Mouse (Mus musculus) gastrocnemius, postnatal 4 days (tissue): ENCODE data around the gene Gne. TPM values are rescaled to one million over a fixed set of nuclear protein-coding genes. Genes with fewer than 3 reads are reported as not detected.
A peak's percentile ranks its signal among the peaks of the same experiment; 100 is the strongest.

Source experiments
- DNase-seq, 2 experiments: peaks; one replicate each; pipeline ENCODE4 v3.0.0; 2021 to 2022; ENCODE audit warnings: low spot score in 2 of 2, mixed read lengths in 2 of 2
- total RNA-seq, 2 experiments: library from RNA; stranded (reverse); gene quantifications; 2 replicates each; pipeline ENCODE4 v1.2.3; 2021

Gne gene
- total RNA-seq, 2 experiments from 2014 or later = 23.6 to 31.2 TPM

DNA sequence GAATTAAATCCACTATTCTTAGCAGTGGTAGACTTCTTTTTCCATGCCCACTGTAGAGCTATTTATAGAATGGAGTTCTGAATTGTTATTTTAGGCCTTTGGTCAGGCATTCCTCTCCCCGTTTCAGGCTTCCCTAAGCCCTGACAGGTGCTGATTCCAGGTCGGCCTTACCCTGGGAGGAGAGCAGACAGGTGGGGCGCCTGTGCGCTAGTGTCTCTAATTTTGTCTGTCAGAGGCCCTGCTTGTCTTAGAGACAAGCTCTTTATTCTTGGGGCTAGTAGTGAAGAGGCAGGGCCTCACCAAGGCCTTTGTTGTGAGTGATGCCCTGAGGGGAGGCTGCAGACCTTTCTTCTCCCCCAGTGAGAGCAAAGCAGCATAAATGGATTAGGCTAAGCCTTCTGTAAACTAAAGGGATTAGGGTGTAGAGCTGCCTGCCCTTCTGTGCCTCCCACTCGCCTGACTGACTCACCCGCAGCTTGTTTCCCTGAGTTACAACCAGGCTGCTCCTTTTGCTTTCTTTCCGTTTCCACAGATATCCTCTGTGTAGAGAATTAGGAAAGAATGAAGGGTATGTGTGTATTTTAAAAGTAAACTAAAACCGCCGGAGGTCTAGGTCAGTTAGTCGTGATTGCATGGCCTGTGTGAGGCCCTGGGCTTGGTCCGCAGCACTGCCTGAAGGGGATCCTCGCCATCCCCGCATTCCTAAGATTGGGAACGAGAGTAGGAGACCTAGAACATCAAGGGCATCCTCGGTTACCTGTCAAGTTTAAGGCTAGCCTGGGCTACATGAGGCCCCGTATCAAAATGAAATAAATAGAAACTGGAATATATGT lies 55.5 kb downstream of the Gne start:
- no peak for DNase-seq

DNA sequence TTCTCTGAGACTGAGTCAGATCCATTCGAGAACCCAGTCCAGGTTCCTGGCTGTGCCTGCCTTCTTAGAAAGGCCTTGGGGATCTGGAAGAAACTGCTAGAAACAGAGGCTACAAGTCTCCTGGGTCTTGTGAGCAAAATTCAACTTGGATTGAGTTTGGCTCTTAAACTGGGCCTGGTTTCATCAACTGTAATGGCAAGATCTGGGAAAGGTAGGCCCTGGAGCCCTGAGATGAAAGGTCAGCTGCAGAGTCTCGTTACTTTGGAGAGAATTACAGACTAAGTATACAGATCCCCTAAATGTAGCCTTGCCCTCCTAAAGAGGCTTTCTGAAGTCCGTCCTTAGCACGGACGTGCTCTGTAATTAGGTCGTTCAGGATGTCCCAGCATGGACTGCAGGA lies 58.4 kb downstream of the Gne start:
- DNase-seq = no peak

DNA sequence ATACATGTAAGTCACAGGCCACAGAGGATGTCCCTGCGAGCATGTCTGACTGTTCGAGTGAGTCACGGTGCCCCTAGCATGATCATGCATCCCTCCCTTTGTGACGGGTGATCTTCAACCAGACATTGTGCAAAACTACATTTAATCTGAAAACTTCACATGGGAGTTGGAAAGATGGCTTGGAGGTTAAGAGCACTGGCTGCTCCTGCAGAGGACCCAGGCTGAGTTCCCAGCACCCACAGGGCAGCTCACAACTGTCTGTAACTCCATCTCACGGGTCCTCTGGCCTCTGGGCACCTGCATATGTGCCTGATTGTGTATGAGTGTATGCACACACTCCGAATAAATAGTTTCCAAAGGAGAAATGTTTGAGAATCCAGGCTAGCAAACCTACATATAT lies 59.7 kb downstream of the Gne start:
- no peak for DNase-seq

DNA sequence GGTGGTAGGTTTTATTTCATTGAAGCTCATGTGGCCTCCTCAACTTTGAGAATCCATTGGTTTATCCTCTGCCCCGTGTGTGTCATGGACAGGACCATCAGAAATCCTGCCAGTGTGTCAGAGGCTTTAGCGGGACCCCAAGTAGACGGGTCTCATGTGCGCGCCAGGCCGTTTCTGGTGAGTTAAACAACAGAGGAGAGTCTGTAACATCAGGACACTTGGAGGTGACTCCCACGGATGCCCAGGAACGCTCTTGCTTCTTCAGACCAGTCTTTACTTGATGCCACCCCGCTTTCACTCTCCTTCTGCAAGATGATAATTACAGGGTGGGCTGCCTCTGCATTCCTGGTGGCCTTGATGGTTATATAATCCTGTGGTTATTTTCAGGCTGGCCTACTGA lies 60.3 kb downstream of the Gne start:
- no peak for DNase-seq

DNA sequence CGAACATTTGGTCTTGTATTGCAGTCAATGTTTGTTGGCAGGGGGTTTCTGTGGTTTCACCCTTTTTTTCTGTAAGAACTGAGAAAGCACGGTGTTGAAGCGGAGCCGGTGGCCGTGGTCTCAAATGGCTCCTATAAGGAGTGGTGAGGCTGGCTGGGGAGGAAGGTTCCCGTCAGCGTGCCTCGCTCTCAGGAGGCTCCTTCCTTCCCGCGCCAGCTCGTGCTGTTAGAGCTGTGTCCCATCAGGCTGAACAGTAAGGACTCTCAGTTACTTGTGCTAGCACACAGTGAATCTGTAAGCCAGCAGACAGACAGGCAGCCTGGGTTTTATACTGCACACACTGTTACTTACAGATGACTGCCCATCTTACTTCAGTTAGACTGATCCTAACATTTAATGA lies 61.2 kb downstream of the Gne start:
- DNase-seq = no peak

DNA sequence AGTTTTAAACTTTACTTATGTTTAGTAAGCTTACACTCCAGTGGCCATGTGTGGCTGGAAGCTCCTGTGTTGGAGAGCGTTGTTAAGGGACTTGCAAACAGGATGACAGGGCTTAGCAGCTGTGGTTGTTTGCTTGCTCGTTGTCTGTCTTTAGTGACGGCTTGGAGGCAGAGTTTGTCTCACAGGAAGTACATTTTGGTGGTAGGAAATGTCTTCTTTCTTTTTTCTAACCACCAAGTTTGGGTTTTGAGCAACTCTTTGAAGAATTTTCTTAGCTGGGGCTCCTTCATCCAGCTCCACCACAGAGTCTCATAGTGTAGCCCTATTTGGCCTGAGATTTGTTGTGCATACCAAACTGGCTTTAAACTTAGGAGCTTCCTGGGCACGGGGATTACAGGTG lies 61.7 kb downstream of the Gne start:
- DNase-seq = no peak

DNA sequence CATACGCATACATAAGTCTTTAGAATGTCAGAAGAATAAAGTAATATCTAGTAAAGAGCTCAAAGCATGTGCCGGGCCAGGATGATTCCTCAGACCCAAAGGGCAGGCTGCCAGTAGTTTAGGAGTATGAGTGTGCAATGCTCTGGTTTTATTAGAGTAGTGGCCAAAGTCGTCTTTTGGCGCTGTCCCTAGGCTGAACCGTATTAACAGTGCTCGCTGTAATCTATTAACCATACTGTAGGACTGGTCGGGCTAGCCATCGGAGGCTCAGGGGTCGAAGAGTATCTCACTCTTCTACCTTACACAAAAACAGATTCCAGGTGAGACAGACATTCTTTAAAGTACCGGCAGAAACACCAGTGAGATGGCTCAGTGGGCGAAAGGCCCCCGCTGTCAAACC lies 67.2 kb downstream of the Gne start:
- no peak for DNase-seq

DNA sequence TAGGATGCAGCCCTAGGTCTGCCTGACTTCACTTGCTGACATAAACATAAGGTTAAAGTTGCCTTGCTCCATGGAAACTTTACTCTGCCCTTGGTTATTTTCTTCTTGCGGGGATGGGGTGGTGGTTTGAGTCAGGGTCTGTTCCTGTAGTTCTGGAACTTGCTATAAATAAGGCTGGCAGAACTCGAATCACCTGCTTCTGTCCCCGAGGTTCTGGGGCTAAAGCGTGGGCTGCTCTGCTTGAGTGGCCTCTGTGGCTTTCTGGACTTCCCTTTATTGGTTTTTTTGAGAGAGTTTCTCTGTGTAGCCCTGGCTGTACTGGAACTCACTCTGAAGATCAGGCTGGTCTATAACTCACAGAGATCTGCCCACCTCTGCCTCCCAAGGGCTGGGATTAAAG lies 67.9 kb downstream of the Gne start:
- DNase-seq = no peak

DNA sequence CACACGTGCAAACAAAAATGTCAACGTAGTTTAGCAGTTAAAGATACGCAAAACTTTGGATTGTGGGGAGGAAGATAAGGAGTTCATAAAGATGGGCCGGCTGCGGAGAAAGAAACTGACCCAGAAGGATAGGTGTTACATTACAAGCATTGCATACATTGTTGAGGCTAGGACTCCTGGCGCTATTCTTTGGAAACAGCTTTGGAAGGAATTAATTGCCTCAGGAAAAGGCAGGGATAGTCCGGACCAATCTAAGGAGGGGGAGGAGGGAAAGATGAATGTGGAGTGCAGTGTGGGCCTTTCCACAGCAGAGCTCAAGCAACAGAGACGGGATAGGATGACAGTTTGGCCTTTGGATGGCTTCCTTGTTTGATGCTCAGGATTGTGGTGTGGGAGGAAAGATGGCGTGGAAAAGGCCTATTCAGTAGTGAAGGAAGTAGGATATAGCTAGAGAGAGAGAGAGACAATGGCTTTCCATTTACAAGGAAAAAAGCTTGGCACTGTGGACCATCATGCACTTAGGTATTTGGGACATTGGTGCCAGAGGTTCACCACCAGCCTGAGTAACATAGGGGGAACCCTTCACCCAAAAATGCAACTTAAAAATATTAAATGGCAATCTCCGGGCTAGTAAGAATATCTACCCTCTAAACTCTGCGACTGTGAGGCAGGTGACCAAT lies 70.4 kb downstream of the Gne start:
- no peak for DNase-seq

DNA sequence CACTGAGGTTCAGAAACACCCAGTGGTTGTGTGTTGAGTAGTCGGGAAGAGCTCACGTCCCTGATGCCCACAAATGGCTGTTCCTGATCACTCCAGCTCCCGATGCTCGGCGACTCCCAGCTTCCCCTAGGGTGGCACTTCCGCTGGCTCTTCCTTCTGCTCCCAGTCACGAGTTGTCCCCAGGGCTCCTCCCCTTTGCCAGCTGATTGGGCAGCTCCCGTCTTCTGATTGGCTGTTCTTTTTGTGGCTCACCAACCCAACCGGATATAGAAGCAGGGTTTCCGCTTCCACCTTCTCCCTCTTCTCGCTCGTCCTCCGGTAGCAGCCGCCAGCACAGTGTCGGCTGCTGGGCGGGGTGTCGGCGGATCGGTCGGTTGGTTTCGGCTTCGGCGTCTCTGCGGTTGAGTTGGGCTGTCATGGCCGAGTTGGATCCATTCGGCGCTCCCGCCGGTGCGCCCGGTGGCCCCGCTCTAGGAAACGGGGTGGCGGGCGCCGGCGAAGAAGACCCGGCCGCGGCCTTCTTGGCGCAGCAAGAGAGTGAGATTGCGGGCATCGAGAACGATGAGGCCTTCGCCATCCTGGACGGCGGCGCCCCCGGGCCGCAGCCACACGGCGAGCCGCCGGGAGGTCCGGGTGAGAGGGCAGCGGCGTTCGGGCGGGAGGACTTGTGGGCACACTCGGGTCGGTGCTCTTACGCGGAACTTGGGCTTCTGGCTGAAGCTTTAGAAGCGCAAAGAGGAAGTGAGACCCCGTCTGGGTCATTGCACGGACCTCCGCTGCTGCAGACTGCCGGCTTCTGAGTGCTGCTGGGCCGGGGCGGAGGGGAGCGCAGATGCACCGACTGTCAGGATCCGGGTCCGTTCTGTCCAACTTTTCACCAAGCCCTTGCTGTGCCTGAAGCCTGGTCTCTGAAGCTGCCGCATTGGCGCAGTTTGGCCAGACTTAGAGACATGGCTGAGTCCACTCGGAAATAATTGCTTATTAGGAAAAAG lies 71.3 kb downstream of the Gne start:
- peak; percentile 72 to 89 for DNase-seq

DNA sequence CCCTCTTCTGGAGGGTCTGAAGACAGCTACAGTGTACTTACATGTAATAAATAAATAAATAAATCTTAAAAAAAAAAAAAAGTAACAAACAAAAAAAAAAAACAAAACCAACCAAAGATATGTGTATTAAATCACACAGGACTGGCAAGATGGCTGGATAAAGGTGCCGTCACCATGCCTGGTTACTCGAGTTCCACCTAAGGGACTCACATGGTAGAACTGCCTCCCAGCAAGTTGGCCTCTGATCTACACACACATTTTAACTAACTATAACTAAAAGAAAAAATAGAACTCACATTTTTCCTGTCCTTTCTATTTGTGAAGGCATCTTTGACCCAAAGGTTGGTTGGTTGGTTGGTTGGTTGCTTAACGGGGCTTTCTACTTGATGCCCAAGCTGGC lies 72.2 kb downstream of the Gne start:
- DNase-seq = no peak

DNA sequence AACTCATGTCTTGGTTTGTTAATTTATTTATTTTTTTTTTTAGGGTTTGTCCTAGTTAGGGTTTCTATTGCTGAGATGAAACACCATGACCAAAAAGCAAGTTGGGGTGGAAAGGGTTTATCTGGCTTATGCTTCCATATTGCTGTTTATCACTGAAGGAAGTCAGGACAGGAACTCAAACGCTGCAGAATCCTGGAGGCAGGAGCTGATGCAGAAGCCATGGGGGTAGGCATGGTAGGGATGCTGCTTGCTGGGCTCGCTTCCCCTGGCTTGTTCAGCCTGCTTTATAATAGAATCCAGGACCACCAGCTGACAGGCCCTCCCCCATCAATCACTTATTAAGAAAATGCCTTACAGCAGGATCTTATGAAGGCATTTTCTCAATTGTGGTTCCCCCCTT lies 73.1 kb downstream of the Gne start:
- DNase-seq = no peak

DNA sequence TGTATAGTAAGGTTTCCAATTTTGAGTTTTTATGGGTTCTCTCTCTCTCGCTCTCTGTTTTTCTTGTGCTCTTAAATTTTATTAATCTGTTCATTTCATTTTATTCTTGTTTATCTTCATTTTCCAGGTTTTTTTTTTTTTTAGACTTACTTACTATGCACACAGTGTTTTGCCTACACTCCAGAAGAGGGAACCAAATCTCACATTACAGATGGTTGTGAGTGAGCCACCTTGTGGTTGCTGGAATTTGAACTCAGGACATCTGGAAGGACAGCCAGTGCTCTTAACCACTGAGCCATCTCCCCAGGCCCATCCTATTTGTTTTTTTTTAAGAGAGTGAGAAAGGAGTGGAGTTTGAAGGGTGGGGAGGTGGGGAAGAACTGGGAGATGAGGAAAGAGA lies 73.8 kb downstream of the Gne start:
- no peak for DNase-seq

DNA sequence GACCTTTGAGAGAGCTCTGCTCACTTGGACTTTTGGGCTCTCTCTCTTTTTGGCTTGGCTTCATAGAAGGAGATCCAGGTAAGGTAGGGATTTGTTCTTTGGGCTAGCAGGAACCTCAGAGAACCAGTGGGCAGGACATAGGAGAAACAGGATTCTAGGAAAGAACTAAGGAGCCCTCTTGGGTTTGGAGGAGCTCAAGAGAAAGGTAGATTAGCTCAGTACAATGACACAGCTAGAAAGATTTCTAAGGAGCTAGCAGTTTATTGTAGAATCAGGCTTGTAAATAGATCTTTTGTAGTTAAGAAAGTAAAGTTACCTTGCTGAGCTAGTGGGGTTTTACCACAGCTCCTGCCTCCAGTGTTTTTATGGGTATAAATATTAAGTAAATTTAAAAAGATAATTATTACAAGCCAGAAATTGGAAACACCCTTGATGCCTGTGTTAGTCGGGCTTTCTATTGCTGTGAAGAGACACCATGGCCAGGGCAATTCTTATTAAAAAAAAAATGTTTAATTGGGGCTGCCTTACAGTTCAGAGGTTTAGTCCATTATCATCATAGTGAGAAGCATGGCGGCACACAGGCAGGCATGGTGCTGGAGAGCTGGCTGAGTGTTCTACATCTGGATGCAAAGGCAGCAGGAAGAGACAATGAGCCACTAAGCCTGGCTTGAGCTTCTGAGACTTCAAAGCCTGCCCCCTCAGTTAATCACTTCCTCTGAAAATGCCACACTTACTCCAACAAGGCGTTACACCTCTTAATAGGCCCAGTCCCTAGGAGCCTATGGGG lies 79.2 kb downstream of the Gne start:
- DNase-seq = no peak

DNA sequence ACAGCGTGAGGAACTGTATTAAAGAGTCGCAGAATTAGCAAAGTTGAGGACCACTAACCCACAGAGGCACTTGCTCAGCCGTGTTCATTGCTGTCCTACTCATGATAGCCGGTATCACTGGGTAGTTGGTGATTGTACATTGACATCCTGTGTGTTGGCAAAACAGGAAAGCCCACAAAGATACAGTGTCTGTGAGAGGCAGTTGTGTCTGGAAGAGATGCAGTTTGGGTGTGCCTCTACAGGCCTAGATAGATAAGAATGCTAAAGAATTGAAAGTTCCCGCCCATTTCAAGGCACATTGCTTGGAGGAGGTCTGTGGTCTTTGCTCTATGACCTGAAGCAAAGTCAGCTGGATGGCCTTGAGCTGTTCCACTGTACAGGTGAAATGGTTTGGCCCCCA lies 79.9 kb downstream of the Gne start, which contains the start of gene Clta:
TSS of gene Clta (plus strand) at position 327 of the 400 bp plus-strand sequence.
- no peak for DNase-seq

DNA sequence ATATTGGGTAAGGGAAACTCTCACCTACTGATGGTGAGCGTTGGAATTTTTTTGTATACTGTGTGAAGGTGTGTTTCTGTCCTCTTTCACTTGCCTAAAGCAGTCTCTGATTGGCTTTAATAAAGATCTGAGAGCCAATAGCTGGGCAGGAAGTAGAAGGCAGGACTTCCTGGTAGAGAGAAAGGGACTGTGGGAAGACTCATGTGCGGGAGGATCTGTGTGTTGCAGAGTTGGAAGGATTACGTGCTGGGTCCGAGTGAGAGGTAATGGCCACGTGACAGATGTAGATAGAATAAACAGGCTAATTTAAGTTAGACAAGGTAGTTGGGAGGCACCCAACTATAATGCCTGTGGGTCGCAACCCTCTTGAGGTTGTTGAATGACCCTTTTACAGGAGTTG lies 80.4 kb downstream of the Gne start:
- DNase-seq = no peak

DNA sequence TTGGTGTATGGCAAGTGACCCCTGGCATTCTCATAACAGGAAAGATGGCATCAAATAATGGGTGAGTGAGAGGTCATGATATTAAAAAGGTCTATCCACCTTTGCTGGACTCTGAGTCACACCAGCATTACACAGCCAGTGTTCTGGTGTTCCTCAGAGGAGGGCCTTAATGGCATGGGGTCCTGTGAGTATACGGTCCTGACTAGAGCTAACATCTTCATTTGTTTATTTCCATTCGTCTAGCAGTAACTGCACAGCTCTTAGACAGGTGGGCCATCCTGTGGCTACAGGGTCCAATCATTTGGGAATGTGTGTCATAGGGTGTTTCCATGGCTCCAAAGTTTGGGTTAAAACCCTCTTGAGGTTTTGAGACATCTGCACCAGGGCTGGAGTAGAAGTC lies 89.6 kb downstream of the Gne start:
- DNase-seq = no peak

DNA sequence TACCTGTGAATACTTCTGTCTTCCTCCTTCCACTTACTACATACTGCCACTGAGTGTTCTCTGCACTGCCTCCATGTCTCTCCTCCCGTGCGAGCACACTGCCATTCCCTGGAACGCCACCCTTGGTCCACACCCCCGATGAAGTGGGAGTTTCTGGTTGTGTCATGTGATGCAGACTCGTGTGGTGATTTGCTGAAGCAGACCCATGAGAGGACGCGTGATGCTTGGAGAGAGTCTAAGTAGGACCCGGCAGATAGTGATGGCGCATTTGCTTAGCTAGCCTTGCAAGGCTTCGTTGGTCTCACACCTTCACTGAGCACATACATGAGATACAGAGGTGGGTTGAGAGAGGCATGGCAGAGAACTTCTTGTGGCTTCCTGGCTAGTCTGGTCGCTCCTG lies 90.9 kb downstream of the Gne start:
- no peak for DNase-seq

DNA sequence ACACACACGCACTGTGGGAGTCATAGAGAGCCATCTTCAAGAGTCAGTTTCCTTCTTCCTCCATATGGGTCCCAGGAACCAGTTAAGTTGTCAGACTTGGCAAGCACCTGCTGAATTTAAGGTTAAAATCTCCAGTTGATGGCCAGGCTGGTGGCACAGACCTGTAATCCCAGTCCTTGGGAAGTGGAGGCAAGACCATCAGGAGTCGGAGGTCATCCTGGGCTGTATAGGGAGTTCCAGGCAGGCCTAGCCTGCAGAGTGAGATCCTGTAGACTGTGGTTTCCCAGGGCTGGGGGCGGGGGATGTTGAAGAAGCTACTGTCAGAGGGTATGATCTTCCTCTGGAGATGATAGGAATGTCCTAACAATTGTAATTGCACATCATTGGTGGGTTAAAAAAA lies 95.0 kb downstream of the Gne start:
- no peak for DNase-seq

DNA sequence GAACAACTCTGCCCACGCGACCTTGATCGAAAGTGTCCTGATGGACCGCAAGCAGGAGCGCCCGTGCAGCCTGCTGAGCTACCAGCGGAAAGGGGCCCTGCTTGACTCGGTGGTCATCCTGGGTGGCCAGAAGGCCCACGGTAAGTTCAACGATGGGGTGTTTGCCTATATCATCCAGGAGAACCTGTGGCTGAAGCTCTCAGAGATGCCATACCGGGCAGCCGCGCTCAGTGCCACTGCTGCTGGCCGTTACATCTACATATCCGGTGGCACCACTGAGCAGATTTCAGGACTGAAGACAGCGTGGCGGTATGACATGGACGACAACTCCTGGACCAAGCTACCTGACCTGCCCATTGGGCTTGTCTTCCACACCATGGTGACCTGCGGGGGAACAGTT lies 99.7 kb downstream of the Gne start:
- peak in 1 of 2 experiments; percentile 6 for DNase-seq
